Mouse (Mus musculus): ENCODE measurements around the gene Gins3.
A peak's percentile ranks its signal among the peaks of the same experiment; 100 is the strongest.
"Not testable (repeated sequence)": the region's sequence is repeated elsewhere in the genome, so short reads cannot be mapped to it uniquely, and the experiment has no call there.

Gene Gins3

GRCm38 (mm10) chr8:95633262-95634062 is at the start of gene Gins3:
Gins3 (plus strand) TSS chr8:95633453.
- peak; percentile 89 for DNase-seq

GRCm38 (mm10) chr8:95587339-95587738 is 45.9 kb upstream of the Gins3 start:
- DNase-seq, result no peak

GRCm38 (mm10) chr8:95589282-95589681 is 44.0 kb upstream of the Gins3 start:
- DNase-seq, result no peak

DNA sequence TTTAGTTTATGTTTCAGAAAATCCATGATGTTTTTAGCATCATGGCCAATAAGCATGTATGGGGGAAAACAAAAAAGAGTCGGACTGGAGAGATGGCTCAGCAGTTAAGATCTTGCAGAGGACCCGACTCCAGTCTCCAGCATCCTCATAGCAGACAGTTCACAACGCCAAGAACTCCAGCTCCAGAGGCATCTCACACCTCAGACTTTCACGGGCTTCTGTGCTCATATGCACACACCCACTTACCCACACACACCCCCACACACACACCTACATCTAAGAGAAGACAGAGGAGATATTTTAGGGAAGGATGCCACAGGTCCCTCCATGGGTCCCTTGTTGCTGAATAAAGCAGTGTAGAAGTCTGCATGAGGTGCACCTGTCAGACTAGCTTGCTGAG is 42.7 kb upstream of the Gins3 start:
- DNase-seq, result no peak

- DNase-seq, result no peak
Observed at GRCm38 (mm10) chr8:95592131-95592780, 41.0 kb upstream of the Gins3 start.

- no peak for DNase-seq
Observed at GRCm38 (mm10) chr8:95593439-95594393, 39.5 kb upstream of the Gins3 start.

- DNase-seq, result no peak
Observed at GRCm38 (mm10) chr8:95595131-95595530, 38.1 kb upstream of the Gins3 start.

GRCm38 (mm10) chr8:95596841-95597241 is 36.4 kb upstream of the Gins3 start:
- DNase-seq, result no peak

DNA sequence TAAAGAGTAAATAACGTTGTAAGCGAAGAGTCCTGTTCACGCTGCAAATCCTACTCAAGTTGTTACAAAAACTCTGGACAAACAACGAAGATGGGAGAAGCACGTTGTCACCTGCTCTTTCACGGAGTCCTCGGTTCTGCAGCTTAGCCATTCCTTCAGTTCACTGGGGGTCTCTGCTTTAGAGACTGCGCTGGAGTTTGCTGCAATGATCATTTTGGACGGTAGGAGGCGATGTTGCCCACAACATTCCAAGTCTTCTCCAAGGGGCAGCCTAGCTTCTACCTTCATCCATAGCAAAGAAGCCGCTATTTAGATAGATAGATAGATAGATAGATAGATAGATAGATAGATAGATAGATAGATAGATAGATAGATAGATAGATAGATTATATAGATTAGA is 33.4 kb upstream of the Gins3 start:
- DNase-seq, result peak; percentile 22

DNA sequence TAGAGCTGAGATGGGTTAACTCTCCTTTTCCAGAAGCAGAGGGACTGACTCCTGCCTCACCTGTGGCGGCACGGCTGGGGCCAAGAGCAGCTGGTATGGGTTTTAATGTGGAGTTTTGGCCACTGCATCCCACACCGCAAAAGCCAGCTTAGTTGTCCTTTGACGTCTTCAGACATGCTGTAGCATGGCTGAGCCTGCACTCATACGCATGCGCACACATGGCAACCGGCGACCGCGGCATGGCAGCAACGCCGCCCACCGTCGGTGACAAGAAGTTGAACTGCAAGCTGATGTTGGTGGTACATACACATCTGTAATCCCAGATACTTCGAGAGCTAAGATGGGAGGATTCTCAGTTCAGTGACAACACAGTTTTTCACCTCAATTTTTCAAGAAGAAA is 31.9 kb upstream of the Gins3 start:
- DNase-seq, result no peak

- no peak for DNase-seq
Observed at GRCm38 (mm10) chr8:95602168-95602567, 31.1 kb upstream of the Gins3 start.

DNA sequence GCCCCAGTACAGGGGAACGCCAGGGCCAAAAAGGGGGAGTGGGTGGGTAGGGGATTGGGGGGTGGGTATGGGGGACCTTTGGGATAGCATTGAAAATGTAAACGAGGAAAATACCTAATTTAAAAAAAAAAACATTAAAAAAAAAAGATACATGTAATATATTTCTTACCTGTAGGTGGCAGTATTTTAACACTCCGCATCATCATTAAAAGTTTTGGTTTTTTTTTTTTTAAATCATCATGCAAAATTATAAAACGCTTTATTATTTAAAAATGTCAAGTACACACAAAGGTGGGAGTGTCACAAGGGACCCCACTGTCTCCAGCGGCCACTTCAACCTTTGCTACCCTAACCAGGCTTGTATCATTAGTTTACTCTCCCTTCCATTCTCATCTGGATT is 26.7 kb upstream of the Gins3 start:
- DNase-seq, result not testable (repeated sequence)

- DNase-seq, result no peak
Observed at GRCm38 (mm10) chr8:95607210-95607609, 26.0 kb upstream of the Gins3 start.

GRCm38 (mm10) chr8:95609406-95609805 is 23.8 kb upstream of the Gins3 start:
- DNase-seq, result no peak

DNA sequence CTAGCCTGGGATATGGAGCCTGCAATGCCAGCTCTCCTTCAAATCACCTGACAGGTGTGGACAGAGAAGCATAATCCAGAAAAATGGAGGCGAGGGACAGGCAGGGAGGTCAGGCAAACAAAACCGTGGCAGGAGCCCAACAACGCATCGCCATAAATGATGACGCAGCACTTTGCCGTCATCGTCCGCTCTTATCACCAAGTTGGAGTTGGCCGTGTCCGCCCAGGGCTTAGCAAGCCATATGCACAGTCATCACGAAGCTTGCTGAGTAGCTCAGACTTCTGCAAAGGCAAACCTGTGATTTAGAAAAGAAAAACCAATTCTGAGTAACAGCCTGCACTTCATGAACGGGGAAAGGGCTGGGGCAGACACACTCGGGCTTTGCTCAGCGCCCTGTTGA is 22.5 kb upstream of the Gins3 start:
- no peak for DNase-seq

- DNase-seq, result no peak
Observed at GRCm38 (mm10) chr8:95611769-95612168, 21.5 kb upstream of the Gins3 start.

DNA sequence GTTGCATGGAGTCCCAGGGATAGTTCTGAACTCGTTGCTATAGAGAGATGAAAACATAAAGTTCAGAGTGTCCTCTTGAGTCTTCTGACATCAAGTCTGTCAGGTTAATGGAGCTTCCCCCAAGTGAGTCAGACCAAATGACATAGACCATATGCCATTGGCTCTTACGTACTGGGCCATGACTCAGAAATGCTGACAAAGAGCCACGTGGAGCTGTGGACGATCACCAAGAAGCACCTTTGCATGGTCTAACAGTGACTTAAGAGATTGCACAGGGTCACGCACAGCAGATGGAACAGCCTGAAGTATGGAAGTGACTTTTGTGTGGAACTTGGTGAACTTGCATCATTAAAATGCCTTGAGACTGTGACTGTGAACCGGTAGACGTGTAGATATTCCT is 16.9 kb upstream of the Gins3 start:
- DNase-seq, result no peak

DNA sequence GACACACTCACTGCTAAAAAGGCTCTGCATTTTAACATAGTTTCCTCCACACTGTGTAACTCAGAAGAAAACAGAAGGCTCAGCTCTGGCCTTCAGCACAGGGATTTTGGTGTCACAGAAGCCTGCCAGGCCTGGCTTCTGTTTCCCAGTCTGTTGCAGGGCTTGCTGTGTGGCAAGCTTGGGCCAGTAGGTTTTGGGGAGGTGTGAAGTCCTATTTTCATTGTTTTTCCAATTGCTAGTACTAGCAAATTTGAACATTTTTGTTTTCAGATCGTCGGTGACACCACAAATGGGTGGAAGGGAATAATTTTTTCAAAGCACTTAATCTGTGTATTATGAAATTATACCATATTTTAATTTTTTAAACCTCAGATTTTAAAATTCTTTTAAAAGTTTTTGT is 13.2 kb upstream of the Gins3 start:
- DNase-seq, result no peak

DNA sequence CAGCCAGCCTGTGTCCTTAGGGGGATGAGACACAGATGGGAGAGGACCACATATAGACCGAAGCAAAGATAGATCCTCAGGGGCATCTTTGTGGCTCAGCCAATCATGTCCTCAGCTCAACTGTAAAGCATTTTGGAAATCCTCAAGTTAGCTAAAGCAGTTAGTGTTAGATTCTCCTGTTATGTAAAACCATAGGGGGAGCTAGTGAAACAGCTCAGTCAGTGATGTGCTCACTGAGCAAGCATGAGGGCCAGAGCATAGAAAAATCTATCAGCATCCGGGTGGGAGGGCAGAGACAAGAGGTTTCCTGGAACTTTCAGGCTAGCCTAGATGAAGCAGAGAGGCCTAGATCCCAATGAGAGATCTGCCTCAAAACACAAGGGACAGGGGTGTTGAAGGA is 8.4 kb upstream of the Gins3 start:
- DNase-seq, result no peak

DNA sequence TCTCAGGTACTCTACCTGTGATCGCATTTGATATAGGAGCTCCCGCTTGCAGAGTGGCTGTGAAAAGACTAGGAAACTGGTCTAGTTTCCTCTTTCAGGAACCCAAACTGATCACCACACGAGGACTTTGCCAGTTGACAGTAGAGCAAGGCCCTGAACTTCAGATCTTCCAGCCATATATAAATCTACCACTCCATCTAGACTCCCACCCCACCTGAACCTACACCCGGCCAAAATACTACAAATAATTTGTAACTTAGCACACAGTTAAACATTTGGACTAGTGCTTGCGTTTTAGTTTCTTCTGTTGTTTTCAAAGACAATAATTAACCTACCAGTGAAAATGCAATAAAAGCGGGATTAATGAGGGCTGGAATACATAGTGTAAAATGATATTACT is 413 bp upstream of the Gins3 start:
- peak; percentile 13 for DNase-seq

DNA sequence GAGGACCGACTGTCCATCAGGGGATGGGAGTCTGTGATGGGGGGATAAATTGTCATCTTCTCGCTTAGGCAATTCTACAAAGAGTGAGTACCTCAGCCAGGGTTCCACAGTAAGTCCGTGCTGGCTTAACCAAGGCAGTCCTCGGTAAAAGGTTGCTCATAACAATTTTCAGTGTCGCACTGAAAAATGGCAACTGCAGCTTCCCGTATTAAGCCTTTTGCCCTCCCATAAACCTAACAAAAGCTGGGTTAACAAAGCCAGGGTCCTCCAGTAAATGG is 749 bp downstream of the Gins3 start:
- no peak for DNase-seq

GRCm38 (mm10) chr8:95644942-95645341 is 11.7 kb downstream of the Gins3 start:
- DNase-seq, result no peak

GRCm38 (mm10) chr8:95648251-95648650 is 15.0 kb downstream of the Gins3 start:
- DNase-seq, result no peak

DNA sequence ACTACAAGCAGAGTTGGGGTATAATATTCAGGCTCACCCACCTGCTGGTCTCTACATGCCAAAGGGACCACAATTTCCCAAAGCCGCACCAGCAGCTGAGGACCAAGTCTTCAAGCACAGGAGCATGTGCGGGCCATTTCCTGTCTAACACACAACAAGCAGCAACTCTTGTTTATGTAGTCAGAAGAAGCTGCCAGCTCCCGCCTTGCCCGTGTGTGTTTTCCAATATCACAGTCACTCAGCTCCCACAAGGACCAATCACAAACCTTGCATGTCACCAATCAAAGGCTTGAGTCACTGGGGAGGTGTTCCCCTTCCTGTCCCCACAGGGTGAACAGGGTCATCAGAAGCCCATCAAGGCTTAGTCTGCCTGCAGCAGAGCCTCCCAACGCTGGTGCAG is 20.1 kb downstream of the Gins3 start:
- no peak for DNase-seq
